Mouse (Mus musculus) heart, adult 2 months (tissue): ENCODE data around the gene Gm13271. TPM values are rescaled to one million over a fixed set of nuclear protein-coding genes. Genes with fewer than 3 reads are reported as not detected.
"Not testable (repeated sequence)": the region's sequence is repeated elsewhere in the genome, so short reads cannot be mapped to it uniquely, and the experiment has no call there.

ENCODE experiments used
- DNase-seq, 2 experiments: peaks; one replicate each; pipeline ENCODE4 v3.0.0; 2021
- H3K27ac ChIP-seq: fragments of 200-600 bp; 2 replicates; pipeline ENCODE4 v1.8.1; 2022
- H3K27me3 ChIP-seq: fragments of 200-500 bp; 2 replicates; pipeline ENCODE4 v1.6.1; 2012; ENCODE audit warnings: mild to moderate bottlenecking, low read length, inconsistent platforms, mixed read lengths; ENCODE audit not compliant: control insufficient read depth, insufficient read depth
- H3K36me3 ChIP-seq: fragments of 200-500 bp; 2 replicates; pipeline ENCODE4 v1.6.1; 2012; ENCODE audit warnings: low read length, inconsistent platforms; ENCODE audit not compliant: control insufficient read depth, insufficient read depth
- H3K4me1 ChIP-seq: fragments of 200-500 bp; 2 replicates; pipeline ENCODE4 v1.6.1; 2011; ENCODE audit warnings: low read length; ENCODE audit not compliant: control insufficient read depth, insufficient read depth
- H3K4me3 ChIP-seq: fragments of 200-600 bp; 2 replicates; pipeline ENCODE4 v1.8.1; 2022
- H3K79me2 ChIP-seq: fragments of 200-500 bp; replicated peaks from 2 replicates; pipeline ENCODE4 v1.6.1; 2012; ENCODE audit warnings: mild to moderate bottlenecking, inconsistent platforms, low read length, moderate library complexity, mixed read lengths; ENCODE audit not compliant: control insufficient read depth, insufficient read depth
- H3K9ac ChIP-seq: fragments of 200-500 bp; 2 replicates; pipeline ENCODE4 v1.6.1; 2012; ENCODE audit warnings: low read depth, mild to moderate bottlenecking, control low read depth, inconsistent platforms, low read length, mixed read lengths
- CTCF ChIP-seq: fragments of 200-600 bp; IDR thresholded peaks from 2 replicates; pipeline ENCODE4 v1.8.1; 2022; ENCODE audit warnings: antibody characterized with exemption, mild to moderate bottlenecking, moderate library complexity
- EP300 ChIP-seq: fragments of 200-500 bp; IDR thresholded peaks from 2 replicates; pipeline ENCODE4 v1.6.1; 2011; ENCODE audit warnings: low read depth, low read length, control low read depth; ENCODE audit not compliant: insufficient read depth
- POLR2A ChIP-seq: fragments of 200-500 bp; IDR thresholded peaks from 2 replicates; pipeline ENCODE4 v1.6.1; 2011; ENCODE audit warnings: mild to moderate bottlenecking, low read depth, low read length, control low read depth; ENCODE audit not compliant: insufficient read depth
- WGBS: fragments of 180-500 bp; shearing (Covaris S2); methylation state at CpG from one replicate; pipeline ENCODE4 v1.1.7; 2018; 5-methylcytosine and 5-hydroxymethylcytosine counted together
- intact Hi-C: fragments of 180-260 bp; cut with DNase I; formaldehyde crosslinking; loops from one replicate; pipeline ENCODE4 v1.15.1; 2025
- long read RNA-seq: library from polyadenylated mRNA; stranded (forward); transcript quantifications from one replicate; pipeline ENCODE4 v2.0.0, GENCODE M21; 2021
- polyA plus RNA-seq: library from polyadenylated mRNA; depleted of rRNA; stranded (reverse); fragments of >200 nt; gene quantifications from 2 replicates; pipeline ENCODE4 v1.2.3, GENCODE M21; 2012; rRNA removed
- total RNA-seq, 2 experiments: library from RNA; stranded (reverse); gene quantifications; 2 replicates each; pipeline ENCODE4 v1.2.3; 2021

The Gm13271 gene
- total RNA-seq (not detected), polyA plus RNA-seq (not detected in 2 replicates)
- long read RNA-seq = 0 reads

DNA sequence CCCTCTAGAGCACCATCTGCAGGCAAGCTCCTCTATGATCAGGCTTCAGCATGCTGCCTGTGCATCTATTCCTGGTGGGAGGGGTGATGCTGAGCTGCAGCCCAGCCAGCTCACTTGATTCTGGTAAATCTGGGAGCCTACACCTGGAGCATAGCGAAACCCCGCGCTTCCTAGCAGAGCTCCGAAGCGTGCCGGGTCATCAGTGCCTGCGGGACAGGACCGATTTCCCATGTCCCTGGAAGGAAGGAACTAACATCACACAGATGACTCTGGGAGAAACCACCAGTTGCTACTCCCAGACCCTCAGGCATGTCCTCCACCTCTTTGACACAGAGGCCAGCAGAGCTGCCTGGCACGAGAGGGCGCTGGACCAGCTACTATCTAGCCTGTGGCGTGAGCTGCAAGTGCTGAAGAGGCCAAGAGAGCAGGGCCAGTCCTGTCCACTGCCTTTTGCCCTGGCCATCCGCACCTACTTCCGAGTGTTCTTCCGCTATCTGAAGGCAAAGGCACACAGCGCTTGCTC, at the start of gene Gm13271:
TSS of gene Gm13271 (plus strand) at position 51 of the 523 bp plus-strand sequence.
- H3K27ac ChIP-seq, intact Hi-C loops, H3K36me3 ChIP-seq, H3K79me2 ChIP-seq, H3K9ac ChIP-seq, H3K4me3 ChIP-seq, H3K4me1 ChIP-seq, H3K27me3 ChIP-seq: not testable (repeated sequence)
- peak; percentile 66 to 83 for DNase-seq
- 76% methylated on average over 15 of the region's 15 CpGs for WGBS
- TF ChIP-seq CTCF = peak; percentile 44

DNA sequence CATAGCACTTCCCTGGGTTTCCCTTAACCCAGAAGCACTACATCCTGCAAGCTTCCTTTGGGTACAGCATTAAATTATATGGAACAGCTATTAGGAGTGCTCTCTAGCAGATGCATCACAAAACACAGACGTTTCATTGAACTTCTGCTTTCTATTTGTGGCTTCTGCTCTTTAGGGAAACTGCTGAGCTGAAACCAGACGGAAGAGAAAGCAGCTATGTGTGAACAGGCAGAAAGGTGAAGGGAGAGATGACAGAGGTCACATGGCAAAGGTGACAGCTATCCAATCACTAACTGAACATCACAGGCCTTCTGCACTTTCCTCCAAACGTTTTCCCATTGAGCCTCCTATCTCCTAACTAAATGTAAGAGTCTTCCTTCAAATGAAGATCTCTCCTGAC, 48.7 kb upstream of the Gm13271 start:
- Histone ChIP-seq H3K4me1 (no peaks in the 10 kb centered on the region; the same call in 1 of the 2 replicates), H3K27ac (no peak overlapping the region), H3K27me3 (no peaks in the 10 kb centered on the region), H3K9ac (no peak overlapping the region), H3K4me3 (no peak overlapping the region), H3K36me3 (no peaks in the 10 kb centered on the region), H3K79me2 (no peaks in the 10 kb centered on the region)
- TF ChIP-seq POLR2A (no peak), EP300 (no peak), CTCF (no peak)
- no peak for DNase-seq
- intact Hi-C loops = no loop called here
- 40% methylated on average over 3 of the region's 3 CpGs for WGBS

DNA sequence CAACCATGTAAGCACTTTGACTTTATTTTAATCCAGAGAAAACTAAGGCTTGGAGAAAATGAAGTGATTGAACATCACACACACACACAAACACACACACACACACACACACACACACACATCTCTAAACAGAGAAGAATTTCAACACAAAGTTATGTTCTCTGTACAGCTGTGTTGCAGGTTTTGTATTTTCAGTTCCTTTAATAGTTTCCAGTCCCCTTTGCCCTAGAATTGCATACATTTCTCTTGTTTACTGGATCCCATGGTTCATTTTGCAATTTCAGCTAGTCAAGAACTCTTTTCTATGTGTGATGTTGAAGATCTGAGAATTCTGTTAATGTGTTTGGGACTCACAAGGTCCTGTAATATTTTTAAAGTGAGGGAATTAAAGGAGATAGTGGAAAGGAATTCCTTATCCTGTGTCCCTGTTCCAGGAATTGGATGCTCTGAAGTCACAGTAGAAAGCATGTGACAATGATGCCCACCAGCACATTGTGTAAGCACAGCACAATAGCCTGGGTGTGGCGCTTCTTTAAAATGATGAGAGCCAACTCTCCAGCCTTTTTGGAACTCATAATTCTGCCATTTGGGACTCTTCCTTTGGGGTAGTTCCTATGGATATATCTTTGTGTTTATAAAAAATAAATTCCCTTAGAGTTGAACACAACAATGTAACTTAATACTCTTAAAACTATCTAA, 47.4 kb upstream of the Gm13271 start:
- Histone ChIP-seq H3K4me1 (no peaks in the 10 kb centered on the region; the same call in 1 of the 2 replicates), H3K79me2 (no peaks in the 10 kb centered on the region), H3K27ac (no peak overlapping the region), H3K9ac (no peak overlapping the region), H3K4me3 (no peak overlapping the region), H3K36me3 (no peaks in the 10 kb centered on the region), H3K27me3 (no peaks in the 10 kb centered on the region)
- no peak for DNase-seq
- intact Hi-C loops = no loop called here
- 75% methylated on average over 1 of the region's 1 CpGs for WGBS
- TF ChIP-seq CTCF (no peak), POLR2A (no peak), EP300 (no peak)

- 65% methylated on average over 1 of the region's 1 CpGs for WGBS
- H3K36me3 ChIP-seq = peaks cover 27% of the 10 kb centered on the region
Measured at GRCm38 (mm10) chr4:88714281-88714680, 40.4 kb upstream of the Gm13271 start.

GRCm38 (mm10) chr4:88715059-88715458, 39.6 kb upstream of the Gm13271 start:
- intact Hi-C loops = loop anchor here (10.0 kb wide), 1 partner anchor 680 kb away; the partner anchor contains the start of gene Mllt3
- Histone ChIP-seq H3K27me3 (no peaks in the 10 kb centered on the region), H3K27ac (no peak overlapping the region), H3K4me3 (no peak overlapping the region), H3K9ac (no peak overlapping the region), H3K4me1 (peaks cover 11% of the 10 kb centered on the region), H3K36me3 (peaks cover 31% of the 10 kb centered on the region), H3K79me2 (peaks cover 5% of the 10 kb centered on the region)
- TF ChIP-seq EP300 (no peak), CTCF (no peak), POLR2A (no peak)
- no peak for DNase-seq

More at GRCm38 (mm10) chr4:88714281-88714680, 40.4 kb upstream of the Gm13271 start:
- peaks cover 5% of the 10 kb centered on the region for H3K79me2 ChIP-seq
- no peak overlapping the region for H3K9ac ChIP-seq
- TF ChIP-seq POLR2A (no peak), CTCF (no peak), EP300 (no peak)
- no peaks in the 10 kb centered on the region for H3K27me3 ChIP-seq
- peaks cover 8% of the 10 kb centered on the region for H3K4me1 ChIP-seq
- no peak overlapping the region for H3K27ac ChIP-seq
- H3K4me3 ChIP-seq = no peak overlapping the region
- intact Hi-C loops = loop anchor here (10.0 kb wide), 1 partner anchor 679 kb away; the partner anchor contains the start of gene Mllt3
- no peak for DNase-seq

DNA sequence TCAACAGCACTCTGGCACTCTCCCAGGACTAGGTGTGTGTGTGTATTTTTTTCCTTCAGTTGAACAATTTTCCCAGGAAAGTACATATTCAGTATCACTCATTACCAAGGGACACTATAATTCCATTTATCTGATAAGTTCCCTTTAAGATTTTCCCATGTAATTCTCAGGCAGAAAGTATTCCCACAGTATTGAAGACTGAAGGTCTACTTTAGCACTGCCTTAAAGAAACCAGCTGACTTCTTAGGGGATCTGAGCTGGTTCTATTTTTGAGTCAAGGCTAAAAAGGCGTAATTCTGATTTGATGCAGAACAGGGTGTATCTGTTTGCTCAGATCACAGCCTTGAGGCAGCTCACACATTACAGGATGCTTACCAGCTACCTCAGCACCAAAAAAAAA, 36.0 kb upstream of the Gm13271 start:
- H3K4me1 ChIP-seq = peaks cover 18% of the 10 kb centered on the region
- H3K36me3 ChIP-seq = peaks cover 42% of the 10 kb centered on the region
- WGBS = 0% methylated on average over 1 of the region's 1 CpGs
- no peak for DNase-seq
- no peaks in the 10 kb centered on the region for H3K27me3 ChIP-seq
- intact Hi-C loops = loop anchor here (10.0 kb wide), 1 partner anchor 684 kb away; the partner anchor contains the start of gene Mllt3
- H3K27ac ChIP-seq = peak overlapping the region; percentile 6
- H3K9ac ChIP-seq = peak overlapping the region; percentile 44; the same call in 1 of the 2 replicates
- peak overlapping the region; percentile 67 for H3K4me3 ChIP-seq
- no peak for TF ChIP-seq CTCF
- no peak for TF ChIP-seq POLR2A
- TF ChIP-seq EP300 = no peak
- peaks cover 7% of the 10 kb centered on the region for H3K79me2 ChIP-seq
